Mouse (Mus musculus) adrenal gland, adult 18-20 months (tissue): ENCODE results near the gene Zfp54. TPM values are rescaled to one million over a fixed set of nuclear protein-coding genes. Genes with fewer than 3 reads are reported as not detected.
A peak's percentile ranks its signal among the peaks of the same experiment; 100 is the strongest.
"Not testable (repeated sequence)": the region's sequence is repeated elsewhere in the genome, so short reads cannot be mapped to it uniquely, and the experiment has no call there.

ENCODE experiments used
- DNase-seq, 2 experiments: peaks; one replicate each; pipeline ENCODE4 v3.0.0; 2021 to 2022; ENCODE audit warnings: low spot score in 2 of 2
- long read RNA-seq, 2 experiments: library from polyadenylated mRNA; stranded (forward); transcript quantifications; one replicate each; pipeline ENCODE4 v2.0.0; 2021
- total RNA-seq, 2 experiments: library from RNA; stranded (reverse); gene quantifications; 1 replicate in 1 of 2; 2 replicates in 1 of 2; pipeline ENCODE4 v1.2.3; 2021

Gene Zfp54
- 1 to 10 TPM; 2.4 to 3.4 TPM for total RNA-seq
- long read RNA-seq, experiment 1, partial matches to known transcripts = 0 of 3 reads
- long read RNA-seq, experiment 1, other reads (novel, unspliced or antisense) = 1 of 3 reads
- long read RNA-seq, experiment 2, partial matches to known transcripts = 0 of 6 reads
- long read RNA-seq, experiment 2, other reads (novel, unspliced or antisense) = 1 of 6 reads

DNA sequence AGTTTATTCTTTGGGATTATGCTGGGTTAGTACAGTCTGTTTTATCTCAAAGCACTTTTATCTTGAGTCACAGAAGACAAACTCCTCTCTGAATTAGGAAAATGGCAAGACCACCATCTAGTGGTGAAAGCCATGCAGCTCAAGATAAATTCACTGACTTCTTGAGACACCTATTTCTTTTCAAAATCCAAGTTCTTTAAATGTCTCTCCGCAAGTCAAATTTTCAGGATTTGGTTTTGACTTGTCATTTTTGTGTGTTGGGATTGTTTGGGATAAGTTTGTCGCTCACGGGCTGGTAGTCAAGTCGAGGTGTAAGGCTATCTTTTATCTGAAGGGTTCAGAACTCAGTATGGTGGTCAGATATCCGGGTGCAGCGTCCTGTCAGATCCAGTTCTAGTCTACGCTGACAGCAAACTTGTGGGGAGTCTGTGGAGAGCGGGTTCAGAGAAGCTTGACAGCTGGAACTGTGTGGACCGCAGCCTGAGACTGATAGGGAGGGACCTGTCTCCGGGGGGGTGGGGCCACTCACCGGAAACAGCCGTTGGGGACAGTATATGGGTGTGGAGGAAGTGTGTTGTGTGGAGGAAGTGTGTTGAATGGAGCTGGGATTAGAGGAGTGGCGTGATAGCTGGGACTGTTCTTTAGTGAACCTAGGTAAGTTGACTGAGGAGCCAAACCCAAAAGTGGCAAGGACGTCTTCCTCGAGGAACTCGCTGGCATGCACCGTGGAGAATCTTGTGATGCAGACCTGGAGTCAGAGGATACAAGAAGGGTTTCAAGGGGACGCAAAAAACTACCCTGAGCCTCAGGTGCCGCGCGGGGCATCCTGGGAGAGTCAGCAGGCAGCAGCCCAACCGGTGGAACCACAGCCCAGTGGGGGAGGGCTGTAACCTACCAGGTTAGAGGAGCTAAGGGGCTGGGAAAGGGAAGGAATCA lies at the start of gene Zfp54:
Zfp54 (plus strand) TSS at position 564 of the 936 bp plus-strand sequence.
- peak; percentile 57 for DNase-seq

DNA sequence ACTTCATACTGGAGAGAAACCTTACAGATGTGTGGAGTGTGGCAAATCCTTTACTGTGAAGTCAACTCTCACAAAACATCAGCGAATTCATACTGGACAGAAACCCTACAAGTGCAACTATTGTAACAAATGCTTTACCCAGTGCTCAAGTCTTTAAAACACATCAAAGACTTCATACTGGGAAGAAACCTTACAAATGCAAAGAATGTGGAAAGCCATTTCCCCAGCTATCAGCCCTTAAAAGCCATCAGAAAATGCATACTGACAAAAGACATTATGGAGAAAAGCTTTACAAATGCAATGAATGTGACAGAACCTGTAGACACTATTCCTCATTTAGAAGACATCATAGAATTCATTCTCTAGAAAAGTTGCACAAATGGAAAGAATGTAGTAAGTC lies 47.7 kb upstream of the Zfp54 start:
- DNase-seq = no peak

DNA sequence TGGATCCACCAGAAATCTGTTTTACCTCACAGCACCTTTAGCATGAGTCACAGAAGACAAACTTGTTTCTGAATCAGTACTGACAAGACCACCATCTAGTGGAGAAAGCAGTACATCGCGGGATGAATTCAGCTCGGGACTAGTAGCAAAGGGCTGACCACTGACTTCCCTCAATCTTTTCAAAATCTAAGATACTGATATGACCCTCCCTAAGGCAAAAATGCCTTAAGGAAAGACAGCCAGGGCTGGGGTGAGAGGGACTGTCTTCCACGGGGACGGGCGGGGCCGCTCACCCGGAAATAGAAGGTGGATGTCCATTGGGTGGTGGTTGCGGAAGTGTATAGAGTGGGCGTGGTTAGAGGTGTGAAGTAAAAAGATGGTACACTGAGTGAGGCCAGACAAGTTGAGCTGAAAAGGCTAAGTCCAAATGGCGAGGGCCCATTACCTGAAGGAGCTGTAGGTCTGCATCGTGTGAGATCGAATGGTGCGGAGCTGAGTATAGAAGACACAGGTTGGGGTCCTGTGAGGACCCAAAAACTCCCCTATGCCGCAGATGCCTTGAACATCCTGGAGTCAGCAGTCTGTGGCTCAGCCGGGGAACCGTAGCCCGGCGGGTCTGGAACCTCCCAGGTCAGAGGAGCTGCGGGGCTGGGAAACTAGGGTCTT lies 39.5 kb upstream of the Zfp54 start, which contains the start of gene Zfp677:
Zfp677 (plus strand) TSS at position 358 of the 666 bp plus-strand sequence.
- peak; percentile 58 to 67 for DNase-seq

DNA sequence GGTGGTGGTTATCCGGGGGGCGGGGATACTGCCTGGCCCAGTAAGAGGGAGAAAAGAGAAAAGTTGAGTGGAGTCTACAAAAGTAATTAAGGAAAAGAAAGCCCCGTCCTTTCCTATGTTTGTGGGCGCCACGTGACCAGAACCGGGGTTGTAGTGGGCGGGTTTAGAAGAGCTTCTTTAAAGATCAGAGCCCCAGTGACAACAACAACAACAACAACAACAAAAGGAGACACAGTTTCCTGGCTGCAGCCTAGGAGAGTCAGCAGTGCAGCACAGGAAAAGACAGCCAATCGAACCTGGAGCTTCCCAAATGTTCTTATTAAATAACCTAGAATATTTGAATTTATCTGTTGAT lies 39.0 kb upstream of the Zfp54 start:
- no peak for DNase-seq

DNA sequence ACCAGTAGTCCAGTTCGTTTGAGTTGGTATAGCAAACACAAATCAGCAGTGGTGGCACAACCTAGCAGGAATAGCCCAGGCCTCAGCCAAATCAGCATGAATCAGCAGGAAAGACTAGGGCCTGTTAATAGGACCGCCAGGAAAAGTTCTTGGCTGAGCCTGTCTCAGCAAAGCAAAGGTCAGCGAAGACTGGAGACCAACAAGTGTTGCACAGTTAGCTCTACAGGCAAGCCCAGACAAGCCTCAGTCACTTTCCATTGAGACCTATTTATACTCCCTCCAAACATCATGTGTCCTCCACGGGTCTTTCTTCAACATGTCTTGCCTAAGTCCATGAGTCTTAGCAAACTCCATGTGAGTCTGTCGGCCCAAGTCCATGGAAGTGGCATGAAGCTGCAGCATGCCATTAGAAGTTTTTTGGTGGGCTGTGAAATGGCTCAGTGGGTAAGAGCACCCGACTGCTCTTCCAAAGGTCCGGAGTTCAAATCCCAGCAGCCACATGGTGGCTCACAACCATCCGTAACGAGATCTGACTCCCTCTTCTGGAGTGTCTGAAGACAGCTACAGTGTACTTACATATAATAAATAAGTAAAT lies 15.9 kb downstream of the Zfp54 start:
- DNase-seq = not testable (repeated sequence)

DNA sequence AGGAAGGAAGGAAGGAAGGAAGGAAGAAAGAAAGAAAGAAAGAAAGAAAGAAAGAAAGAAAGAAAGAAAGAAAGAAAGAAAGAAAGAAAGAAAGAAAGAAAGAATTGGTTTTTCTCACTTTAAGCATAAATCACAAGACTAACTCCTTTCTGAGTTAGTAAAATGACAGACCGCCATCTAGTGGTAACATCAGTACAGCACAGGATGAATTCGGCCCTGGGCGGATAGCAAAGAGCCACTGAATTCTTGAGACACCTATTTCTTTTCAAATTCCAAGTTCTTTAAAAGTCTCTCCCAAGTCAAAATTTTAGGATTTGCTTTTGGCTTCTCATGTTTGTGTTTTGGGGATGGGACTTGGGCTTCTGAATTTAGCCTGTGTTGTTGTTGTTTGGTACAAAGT lies 26.6 kb downstream of the Zfp54 start:
- peak; percentile 40 to 42 for DNase-seq

DNA sequence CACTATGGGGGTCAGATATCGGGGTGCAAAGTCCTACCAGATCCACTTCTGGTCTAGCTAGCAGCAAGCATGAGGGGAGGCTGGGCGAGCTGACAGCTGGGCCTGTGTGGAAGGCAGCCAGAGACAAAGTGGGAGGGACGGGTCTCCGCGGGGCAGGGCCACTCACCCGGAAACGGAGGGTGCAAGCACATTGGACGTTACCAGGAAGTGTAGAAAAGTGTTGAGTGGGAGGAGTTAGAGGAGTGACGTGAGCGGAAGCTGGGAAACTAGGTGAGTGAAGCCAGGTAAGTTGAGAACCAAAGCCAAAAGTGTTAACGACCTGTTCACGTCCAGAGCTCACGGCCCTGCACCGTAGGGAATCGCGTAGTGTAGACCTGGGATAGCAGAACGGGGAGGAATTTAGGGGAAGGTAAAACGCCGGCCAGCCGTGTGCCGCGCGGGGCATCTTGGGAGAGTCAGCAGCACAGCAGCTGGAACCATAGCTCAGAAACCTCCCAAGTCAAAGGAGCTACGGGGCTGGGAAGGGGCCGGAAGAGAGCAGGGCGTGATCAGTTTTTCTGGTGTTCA lies 27.2 kb downstream of the Zfp54 start, which contains the start of gene Zfp51:
Zfp51 (plus strand) TSS at position 237 of the 567 bp plus-strand sequence.
- DNase-seq = peak; percentile 82 to 88

DNA sequence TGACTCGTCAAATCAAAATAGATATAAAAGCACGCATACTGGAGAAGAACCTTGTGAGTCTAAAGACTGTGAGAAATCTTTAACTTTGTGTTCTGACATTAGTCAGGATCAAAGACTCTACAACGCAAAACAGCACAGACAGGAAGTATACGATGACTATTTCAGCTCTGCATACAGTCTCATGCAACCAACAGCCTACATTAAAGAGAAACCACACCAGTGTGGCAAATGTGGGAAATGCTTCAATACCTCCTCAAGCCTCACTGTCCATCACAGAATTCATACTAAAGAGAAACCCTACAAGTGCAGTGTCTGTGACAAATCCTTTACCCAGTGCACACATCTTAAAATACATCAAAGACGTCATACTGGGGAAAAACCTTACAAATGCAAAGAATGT lies 40.5 kb downstream of the Zfp54 start:
- DNase-seq = no peak

DNA sequence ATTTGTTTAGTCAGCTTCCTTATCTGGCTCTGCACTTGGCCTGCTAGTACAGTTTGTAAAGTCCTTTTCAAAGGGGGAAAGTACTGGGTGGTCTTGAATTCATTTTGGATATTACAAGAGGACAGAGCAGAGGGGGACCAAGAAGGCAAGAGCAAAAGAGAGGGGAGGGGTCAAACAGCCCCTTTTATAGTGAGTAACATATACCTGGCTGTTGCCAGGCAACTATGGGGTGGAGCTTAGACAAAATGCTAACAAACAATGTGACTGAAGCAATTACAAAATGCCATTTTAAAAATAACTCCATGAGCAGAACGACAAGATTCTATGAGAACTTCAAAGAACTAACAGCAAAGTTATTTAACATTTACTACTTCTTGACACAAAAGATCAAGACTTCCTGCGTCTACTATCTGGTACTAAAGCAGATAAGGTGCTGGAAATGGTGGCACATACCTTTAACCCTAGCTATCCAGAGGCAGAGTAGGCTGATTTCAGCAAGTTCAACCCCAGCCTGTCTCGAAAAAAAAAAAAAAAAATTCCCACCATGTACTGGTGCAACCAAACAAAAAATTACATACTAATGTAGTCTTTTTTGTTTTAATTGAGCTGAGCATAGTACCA lies 49.1 kb downstream of the Zfp54 start:
- DNase-seq = no peak

DNA sequence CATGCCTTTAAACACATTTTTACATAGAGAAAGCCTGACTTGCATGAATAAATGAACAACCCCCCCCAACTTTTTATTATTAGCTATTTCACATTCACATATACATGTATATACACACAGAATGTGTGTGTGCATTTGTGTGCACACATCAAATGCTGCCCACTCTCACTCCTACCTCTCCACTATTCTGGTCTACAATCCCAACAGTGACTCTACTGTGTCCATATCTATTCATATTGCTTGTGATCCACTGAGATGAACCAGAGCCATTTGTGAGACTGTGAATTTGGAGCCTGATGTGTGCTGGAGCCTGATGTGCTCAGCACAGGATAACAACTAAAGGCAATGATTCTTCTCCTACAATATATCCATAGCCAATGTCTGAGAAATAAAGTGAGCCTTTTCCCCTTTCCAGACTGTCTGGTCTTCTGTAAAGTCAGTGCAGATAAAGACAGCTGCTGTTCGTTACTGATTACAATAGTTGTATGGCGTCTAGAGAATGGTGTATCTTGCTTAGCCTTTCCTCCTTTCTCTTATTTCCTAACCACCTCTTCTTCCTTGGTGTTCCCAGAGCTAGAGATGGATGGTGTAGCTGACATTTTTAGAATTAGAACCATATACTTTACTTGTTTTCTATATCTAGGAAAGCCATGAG lies 49.8 kb downstream of the Zfp54 start:
- DNase-seq = no peak

DNA sequence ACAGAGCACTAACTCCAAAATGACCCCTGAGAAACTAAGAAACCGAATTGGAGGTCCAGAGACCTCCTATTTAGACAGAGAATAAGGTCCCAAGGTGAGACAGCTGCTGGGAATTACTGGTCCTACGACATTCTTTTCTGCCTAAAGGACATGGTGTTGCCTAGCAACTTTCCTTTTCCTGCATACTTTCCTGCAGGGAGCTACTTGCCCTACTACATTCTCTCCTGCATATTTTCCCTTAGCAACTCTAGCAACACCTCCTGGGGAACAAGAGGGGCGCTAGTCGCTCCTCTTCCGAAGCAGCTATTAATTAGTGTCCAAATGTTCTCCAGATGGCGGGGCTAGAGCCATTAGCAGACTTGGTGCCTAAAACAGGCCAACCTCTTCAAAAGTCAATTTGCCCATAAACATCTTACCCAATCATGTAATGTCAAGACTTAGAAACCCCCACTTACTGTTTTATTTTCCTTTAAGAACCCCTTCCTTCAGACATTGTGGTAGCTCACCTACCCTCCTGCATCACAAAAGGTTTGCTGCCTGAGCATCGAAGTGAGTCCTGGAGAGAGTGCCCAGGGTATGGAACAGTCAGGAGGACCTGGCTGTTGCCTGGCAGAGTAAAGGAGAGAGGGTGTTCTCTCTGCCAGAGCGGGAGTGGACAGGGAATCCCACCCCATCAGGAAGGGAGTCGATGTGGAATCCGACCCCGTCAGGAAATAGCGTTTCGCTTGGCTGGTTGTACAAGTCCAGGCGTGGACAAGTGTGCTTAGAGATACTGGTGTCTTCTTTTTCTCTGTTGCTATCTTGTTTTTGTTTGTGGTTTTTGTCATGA lies 50.5 kb downstream of the Zfp54 start:
- no peak for DNase-seq

DNA sequence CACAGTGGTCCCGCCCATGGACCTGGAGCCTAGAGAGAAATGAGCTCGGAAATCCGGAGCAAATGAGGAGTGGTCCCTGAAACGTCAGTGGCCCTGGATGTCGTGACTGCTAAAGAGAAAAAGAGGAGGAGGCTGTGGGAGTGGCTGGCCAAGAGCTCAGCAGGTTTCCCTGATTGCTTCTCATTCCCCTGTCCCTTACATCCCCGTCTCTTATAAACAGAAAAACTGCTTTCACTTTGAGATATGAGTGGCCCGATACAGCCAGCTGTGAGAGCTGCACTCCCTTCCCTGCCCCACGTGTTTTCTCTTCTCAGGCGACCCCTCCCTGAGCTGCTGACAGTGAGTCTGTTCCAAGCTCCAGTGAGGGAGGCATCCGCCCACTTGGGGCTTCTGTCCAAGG lies 51.7 kb downstream of the Zfp54 start:
- DNase-seq = not testable (repeated sequence)

DNA sequence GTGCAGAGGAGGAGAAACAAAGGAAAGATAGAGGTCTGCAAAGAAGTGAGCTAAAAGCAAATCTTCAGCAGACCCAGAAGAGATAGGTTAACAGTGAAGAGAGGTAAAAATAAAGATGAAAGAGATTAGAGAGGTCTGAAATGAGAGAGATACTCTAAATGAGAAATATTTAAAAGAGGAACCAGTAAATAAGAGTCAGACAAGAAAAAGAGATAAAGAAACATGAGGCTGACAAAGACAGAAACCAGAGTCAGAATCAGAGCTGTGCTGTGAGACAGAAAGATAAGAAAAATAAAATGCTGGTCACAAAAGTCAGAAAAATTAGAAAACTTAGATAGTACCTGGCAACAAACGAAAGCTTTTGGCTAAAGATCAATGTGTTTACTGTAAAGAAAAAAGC lies 52.3 kb downstream of the Zfp54 start:
- not testable (repeated sequence) for DNase-seq

DNA sequence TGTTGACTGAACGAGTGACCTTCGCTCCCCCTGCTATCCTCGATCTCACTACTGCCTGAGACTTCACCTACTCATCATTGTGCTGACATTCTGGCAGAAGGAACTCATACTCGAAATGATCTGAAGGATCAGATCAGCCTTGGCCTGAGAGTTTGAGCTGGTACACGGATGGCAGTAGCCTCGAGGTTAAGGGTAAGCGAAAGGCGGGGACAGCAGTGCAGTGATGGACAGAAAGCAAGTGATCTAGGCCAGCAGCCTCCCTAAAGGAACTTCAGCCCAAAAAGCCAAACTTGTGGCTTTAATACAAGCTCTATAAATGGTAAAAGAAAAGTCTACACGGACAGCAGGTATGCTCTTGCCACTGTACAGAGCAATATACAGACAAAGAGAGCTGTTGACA lies 53.3 kb downstream of the Zfp54 start:
- DNase-seq = not testable (repeated sequence)

DNA sequence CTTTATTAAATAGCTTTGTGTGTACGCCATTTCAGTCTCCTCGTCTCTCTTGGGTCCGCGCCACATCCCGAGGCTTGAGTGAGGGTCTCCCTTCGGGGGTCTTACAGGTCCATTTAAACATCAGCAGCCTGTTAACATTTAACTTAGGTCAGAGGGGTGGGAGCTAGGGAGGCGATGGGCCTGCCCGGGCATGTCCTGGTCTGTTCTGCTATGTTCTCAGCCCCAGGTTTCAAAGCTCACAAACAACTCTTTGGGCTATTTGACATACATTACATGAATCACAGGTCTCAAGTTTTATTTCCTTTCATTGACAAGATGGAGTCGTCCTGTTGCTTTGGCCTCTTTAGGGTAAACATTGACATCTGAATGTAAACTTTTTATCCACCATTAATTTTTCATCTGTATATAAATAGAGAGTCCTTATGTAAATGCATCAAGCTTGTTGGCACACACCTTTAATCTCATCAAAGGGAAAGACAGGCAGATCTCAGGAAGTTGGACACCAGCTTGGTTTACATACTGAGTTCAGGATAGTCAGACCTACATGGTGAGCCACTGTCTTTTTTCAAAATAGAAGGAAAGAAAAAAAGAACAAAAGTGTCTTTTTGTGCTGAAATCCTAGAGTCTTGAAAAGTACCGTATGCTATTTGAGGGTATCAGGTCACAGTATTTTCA lies 55.2 kb downstream of the Zfp54 start:
- not testable (repeated sequence) for DNase-seq
